ENCODE assay signal across 24 mouse cellular contexts in the genomic region with DNA sequence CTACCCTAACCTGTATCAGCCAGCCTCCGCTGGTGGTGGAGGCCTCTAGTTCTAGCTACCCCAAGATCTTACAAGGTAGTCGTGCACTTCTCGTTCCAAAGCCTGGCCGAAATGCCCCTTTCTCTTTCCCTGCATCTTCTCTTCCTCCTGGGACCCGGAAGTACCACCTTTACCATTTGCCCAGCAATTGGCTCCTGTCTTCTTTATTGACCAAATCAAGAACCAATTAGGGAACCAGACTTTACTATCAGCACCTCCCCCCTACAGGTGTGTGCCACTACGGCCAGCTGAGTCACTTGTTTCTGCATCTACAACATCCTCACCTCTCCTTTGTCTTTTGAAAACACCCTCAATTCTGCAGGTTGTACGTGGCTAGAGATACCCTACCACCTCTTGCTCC.
"Had no signal": no experiment of that assay in that cellular context is flagged by ENCODE, and none has a peak within 500 bp of the region (broad histone marks: within the 10 kb centered on the region; RNA-seq: fewer than 3 reads in every experiment).

No protein-coding gene starts in this region.

- H3K27ac ChIP-seq: heart, embryonic 10.5 days; hindbrain, embryonic 10.5 days; hindbrain, embryonic 12.5 days; hindbrain, embryonic 14.5 days; intestine, embryonic 15.5 days; layer of hippocampus, adult 2 months; limb, embryonic 10.5 days; limb, embryonic 12.5 days; liver, embryonic 13.5 days; liver, embryonic 15.5 days had no signal

- H3K27me3 ChIP-seq: intestine, embryonic 15.5 days had no signal

- H3K9me3 ChIP-seq: heart, embryonic 10.5 days; heart, embryonic 12.5 days; hindbrain, embryonic 10.5 days; hindbrain, embryonic 12.5 days; intestine, embryonic 15.5 days; limb, embryonic 10.5 days; limb, embryonic 12.5 days; liver, embryonic 13.5 days; liver, embryonic 15.5 days had no signal

- DNase-seq: gastrocnemius, postnatal 10 days; gastrocnemius, postnatal 25 days; heart, adult 18-20 months; heart, postnatal 10 days; heart, postnatal 4 days; kidney, adult 18-20 months; kidney, adult 8-10 months; kidney, postnatal 10 days; kidney, postnatal 25 days; kidney, postnatal 4 days; layer of hippocampus, postnatal 36 days; liver; liver, embryonic 13.5 days; liver, postnatal 0 days had no signal

- H3K36me3 ChIP-seq: heart, embryonic 10.5 days; heart, embryonic 12.5 days; hindbrain, embryonic 10.5 days; hindbrain, embryonic 12.5 days; intestine, embryonic 15.5 days; limb, embryonic 10.5 days; limb, embryonic 12.5 days; liver, embryonic 13.5 days; liver, embryonic 15.5 days had no signal

- H3K4me1 ChIP-seq: intestine, embryonic 15.5 days; liver, embryonic 13.5 days; liver, embryonic 15.5 days had no signal

- H3K4me3 ChIP-seq: heart, embryonic 10.5 days; heart, embryonic 12.5 days; hindbrain, embryonic 10.5 days; hindbrain, embryonic 12.5 days; intestine, embryonic 15.5 days; layer of hippocampus, adult 2 months; limb, embryonic 10.5 days; limb, embryonic 12.5 days; liver, embryonic 13.5 days; liver, embryonic 15.5 days had no signal
